Mouse (Mus musculus) liver, embryonic 15.5 days (tissue): ENCODE data around the gene Hyal2. TPM values are rescaled to one million over a fixed set of nuclear protein-coding genes. Genes with fewer than 3 reads are reported as not detected.

Source experiments
- ATAC-seq: fragments of 200-750 bp; cut with Nextera tagmentation; 2 replicates; pipeline ENCODE4 v1.8.0; 2017; ENCODE audit warnings: moderate number of reproducible peaks, mild to moderate bottlenecking, moderate library complexity; ENCODE audit not compliant: insufficient read depth
- H3K27ac ChIP-seq: fragments of 300-500 bp; sonication (generic); replicated peaks from 2 replicates; pipeline ENCODE4 v1.5.1; 2015; ENCODE audit warnings: mild to moderate bottlenecking, inconsistent platforms
- H3K27me3 ChIP-seq: fragments of 300-500 bp; sonication (generic); 2 replicates; pipeline ENCODE4 v1.6.1; 2015; ENCODE audit warnings: mild to moderate bottlenecking, inconsistent platforms
- H3K36me3 ChIP-seq: fragments of 300-500 bp; sonication (generic); replicated peaks from 2 replicates; pipeline ENCODE4 v1.6.1; 2015; ENCODE audit warnings: moderate library complexity, mild to moderate bottlenecking, inconsistent platforms
- H3K4me1 ChIP-seq: fragments of 300-500 bp; sonication (generic); replicated peaks from 2 replicates; pipeline ENCODE4 v1.6.1; 2015; ENCODE audit warnings: inconsistent platforms
- H3K4me2 ChIP-seq: fragments of 300-500 bp; sonication (generic); 2 replicates; pipeline ENCODE4 v1.6.1; 2015; ENCODE audit warnings: moderate library complexity, mild to moderate bottlenecking, inconsistent platforms
- H3K4me3 ChIP-seq: fragments of 300-500 bp; sonication (generic); replicated peaks from 2 replicates; pipeline ENCODE4 v1.5.1; 2015; ENCODE audit warnings: mild to moderate bottlenecking, inconsistent platforms
- H3K9ac ChIP-seq: fragments of 300-500 bp; sonication (generic); 2 replicates; pipeline ENCODE4 v1.6.1; 2015; ENCODE audit warnings: moderate library complexity, mild to moderate bottlenecking, inconsistent platforms
- H3K9me3 ChIP-seq: fragments of 300-500 bp; sonication (generic); replicated peaks from 2 replicates; pipeline ENCODE4 v1.6.1; 2016; ENCODE audit warnings: inconsistent platforms
- WGBS: fragments of 180-500 bp; shearing (Covaris S2); methylation state at CpG from one replicate; pipeline ENCODE4 v1.1.7; 2015; ENCODE audit warnings: mixed read lengths; ENCODE audit not compliant: insufficient replicate concordance; 5-methylcytosine and 5-hydroxymethylcytosine counted together
- polyA plus RNA-seq: library from polyadenylated mRNA; unstranded; fragments of >200 nt; fragmentation: Nextera tagmentation; extraction: Ambion mirVana; gene quantifications from 2 replicates; pipeline ENCODE4 v1.2.1, GENCODE M21; 2015

Hyal2 gene
- polyA plus RNA-seq, result 48.8 and 56.3 TPM in 2 replicates

GRCm38 (mm10) chr9:107567702-107568319 is at the start of gene Hyal2:
Hyal2 (plus strand) TSS chr9:107567945.
- Histone ChIP-seq H3K4me3 (peak within 1 kb of the TSS; percentile 80), H3K27me3 (no peaks in the 10 kb centered on the region), H3K9me3 (no peaks in the 10 kb centered on the region), H3K9ac (peak within 1 kb of the TSS; percentile 81), H3K4me1 (peaks cover 90% of the 10 kb centered on the region), H3K36me3 (peaks cover 33% of the 10 kb centered on the region), H3K27ac (peak within 1 kb of the TSS; percentile 96), H3K4me2 (peak within 1 kb of the TSS; percentile 89)
- ATAC-seq, result no peak
- WGBS, result 40% methylated on average over 18 of the region's 18 CpGs

DNA sequence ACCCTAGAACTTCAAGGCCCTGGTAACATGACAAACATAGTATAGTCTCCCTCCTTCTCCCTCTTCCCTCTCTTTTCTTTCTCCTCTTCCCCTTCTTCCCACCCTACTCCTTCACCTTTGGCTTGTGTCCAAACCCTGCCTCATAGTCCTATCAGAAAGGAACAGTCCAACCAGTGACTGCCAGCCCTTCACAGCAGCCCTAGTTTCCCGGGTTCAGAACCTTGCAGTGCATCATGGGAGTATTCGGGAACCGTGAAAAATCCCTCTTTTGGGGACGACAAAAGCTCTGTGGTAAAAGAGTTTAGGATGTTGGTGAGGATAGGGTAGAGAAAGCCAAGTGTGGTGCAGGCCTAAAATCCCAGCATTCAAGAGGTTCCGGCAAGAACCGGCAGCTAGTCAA is 47.4 kb upstream of the Hyal2 start:
- Histone ChIP-seq H3K4me2 (no peak overlapping the region), H3K36me3 (no peaks in the 10 kb centered on the region), H3K27ac (no peak overlapping the region), H3K4me1 (0 out of 2 replicates have a peak, but pooled peaks cover 10% of the 10 kb centered on the region), H3K9me3 (no peaks in the 10 kb centered on the region), H3K27me3 (peaks cover 54% of the 10 kb centered on the region), H3K9ac (no peak overlapping the region), H3K4me3 (no peak overlapping the region)
- WGBS, result 64% methylated on average over 6 of the region's 6 CpGs
- ATAC-seq, result no peak

DNA sequence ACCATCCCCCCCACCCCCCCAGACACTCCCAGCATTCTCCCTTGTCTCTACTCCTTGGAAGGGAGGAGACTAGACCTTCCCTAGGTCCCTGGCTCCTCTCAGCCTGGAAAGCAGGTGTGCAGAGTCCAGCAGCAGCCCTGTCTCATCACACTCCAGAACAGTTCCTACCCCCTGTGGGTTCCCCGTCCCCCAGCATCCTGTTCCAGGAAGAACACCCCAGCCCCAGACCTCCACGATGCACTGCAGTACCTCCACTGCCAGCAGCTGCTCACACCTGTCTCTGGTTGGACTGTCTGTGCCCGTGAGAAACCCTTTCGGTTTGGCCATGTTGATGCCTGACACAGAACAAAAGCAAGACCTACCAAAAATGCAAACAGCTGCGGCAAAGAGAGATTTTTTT is 46.6 kb upstream of the Hyal2 start:
- Histone ChIP-seq H3K27me3 (peaks cover 63% of the 10 kb centered on the region), H3K4me2 (no peak overlapping the region), H3K9me3 (no peaks in the 10 kb centered on the region), H3K4me3 (no peak overlapping the region), H3K9ac (no peak overlapping the region), H3K4me1 (peaks cover 11% of the 10 kb centered on the region), H3K36me3 (no peaks in the 10 kb centered on the region), H3K27ac (no peak overlapping the region)
- 39% methylated on average over 5 of the region's 5 CpGs for WGBS
- ATAC-seq, result no peak

- Histone ChIP-seq H3K27ac (no peak overlapping the region), H3K27me3 (peaks cover 70% of the 10 kb centered on the region), H3K9ac (no peak overlapping the region), H3K36me3 (no peaks in the 10 kb centered on the region), H3K9me3 (no peaks in the 10 kb centered on the region), H3K4me3 (no peak overlapping the region), H3K4me1 (peaks cover 17% of the 10 kb centered on the region), H3K4me2 (peak overlapping the region; percentile 18; the same call in 1 of the 2 replicates)
- WGBS, result 20% methylated on average over 25 of the region's 25 CpGs
- ATAC-seq, result no peak
These were observed 45.9 kb upstream of the Hyal2 start for GRCm38 (mm10) chr9:107521711-107522399.

- Histone ChIP-seq H3K27ac (no peak overlapping the region), H3K9ac (no peak overlapping the region), H3K36me3 (no peaks in the 10 kb centered on the region), H3K27me3 (peaks cover 75% of the 10 kb centered on the region), H3K4me1 (peaks cover 22% of the 10 kb centered on the region), H3K4me3 (no peak overlapping the region), H3K9me3 (no peaks in the 10 kb centered on the region), H3K4me2 (peak overlapping the region; percentile 18; the same call in 1 of the 2 replicates)
- no peak for ATAC-seq
- 42% methylated on average over 2 of the region's 2 CpGs for WGBS
These were observed 45.4 kb upstream of the Hyal2 start for GRCm38 (mm10) chr9:107522400-107522711.

GRCm38 (mm10) chr9:107526198-107527026 is 41.3 kb upstream of the Hyal2 start:
- Histone ChIP-seq H3K27me3 (peaks cover 68% of the 10 kb centered on the region), H3K4me3 (peak overlapping the region; percentile 28), H3K9me3 (no peaks in the 10 kb centered on the region), H3K4me2 (peak overlapping the region; percentile 51), H3K36me3 (no peaks in the 10 kb centered on the region), H3K27ac (no peak overlapping the region), H3K4me1 (peaks cover 21% of the 10 kb centered on the region), H3K9ac (no peak overlapping the region)
- WGBS, result 6% methylated on average over 44 of the region's 44 CpGs
- ATAC-seq, result peak; percentile 51

GRCm38 (mm10) chr9:107533791-107534407 is 33.8 kb upstream of the Hyal2 start, which contains the start of gene Tmem115:
Tmem115 (plus strand) TSS chr9:107533945.
- Histone ChIP-seq H3K4me3 (peak within 1 kb of the TSS; percentile 74), H3K36me3 (peaks cover 24% of the 10 kb centered on the region), H3K9ac (peak within 1 kb of the TSS; percentile 85), H3K4me1 (peaks cover 40% of the 10 kb centered on the region), H3K9me3 (no peaks in the 10 kb centered on the region), H3K27me3 (peaks cover 2% of the 10 kb centered on the region), H3K4me2 (peak within 1 kb of the TSS; percentile 95), H3K27ac (peak within 1 kb of the TSS; percentile 87)
- WGBS, result under 1% methylated on average over 48 of the region's 48 CpGs
- peak; percentile 94 for ATAC-seq

DNA sequence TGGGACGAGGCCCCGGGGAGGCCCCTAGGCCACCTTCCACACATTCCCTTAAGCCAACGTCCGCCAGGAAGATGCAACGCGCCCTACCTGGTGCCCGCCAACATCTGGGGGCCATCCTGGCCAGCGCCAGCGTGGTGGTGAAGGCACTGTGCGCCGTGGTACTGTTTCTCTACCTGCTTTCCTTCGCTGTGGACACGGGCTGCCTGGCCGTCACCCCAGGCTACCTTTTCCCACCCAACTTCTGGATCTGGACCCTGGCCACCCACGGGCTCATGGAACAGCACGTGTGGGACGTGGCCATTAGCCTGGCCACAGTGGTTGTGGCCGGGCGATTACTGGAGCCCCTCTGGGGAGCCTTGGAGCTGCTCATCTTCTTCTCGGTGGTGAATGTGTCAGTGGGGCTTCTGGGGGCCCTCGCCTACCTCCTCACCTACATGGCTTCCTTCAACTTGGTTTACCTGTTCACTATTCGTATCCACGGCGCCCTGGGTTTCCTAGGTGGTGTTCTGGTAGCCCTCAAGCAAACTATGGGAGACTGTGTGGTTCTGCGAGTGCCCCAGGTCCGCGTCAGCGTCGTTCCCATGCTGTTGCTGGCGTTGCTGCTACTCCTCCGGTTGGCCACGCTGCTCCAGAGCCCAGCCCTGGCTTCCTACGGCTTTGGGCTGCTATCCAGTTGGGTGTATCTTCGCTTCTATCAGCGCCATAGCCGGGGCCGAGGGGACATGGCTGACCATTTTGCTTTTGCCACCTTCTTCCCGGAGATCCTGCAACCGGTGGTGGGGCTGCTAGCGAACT is 33.1 kb upstream of the Hyal2 start:
- Histone ChIP-seq H3K36me3 (peaks cover 31% of the 10 kb centered on the region), H3K27ac (peak overlapping the region; percentile 87), H3K4me3 (peak overlapping the region; percentile 74), H3K9ac (peak overlapping the region; percentile 85), H3K4me1 (peaks cover 40% of the 10 kb centered on the region), H3K4me2 (peak overlapping the region; percentile 95), H3K9me3 (no peaks in the 10 kb centered on the region), H3K27me3 (no peaks in the 10 kb centered on the region; the same call in none of the 2 replicates)
- ATAC-seq, result peak; percentile 47
- WGBS, result under 1% methylated on average over 40 of the region's 40 CpGs

DNA sequence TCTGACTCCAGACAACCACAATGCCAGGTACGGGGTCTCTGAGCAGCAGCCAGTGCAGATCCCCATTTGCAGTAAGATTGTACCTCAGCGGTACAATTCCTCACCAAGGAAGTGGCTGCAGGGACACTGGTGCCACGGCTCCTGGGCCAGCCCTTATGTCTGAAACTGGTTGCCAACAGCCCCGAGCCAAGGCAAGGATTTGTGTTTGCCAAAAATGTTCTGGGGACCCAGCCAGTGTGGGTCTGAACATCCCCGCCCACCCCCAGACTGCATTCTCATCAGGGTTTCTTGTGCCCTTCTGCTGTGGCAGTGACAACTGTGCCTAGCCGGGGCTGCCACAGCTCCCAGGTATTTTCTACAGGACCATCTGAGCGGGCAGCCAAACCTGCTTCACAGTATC is 29.5 kb upstream of the Hyal2 start:
- Histone ChIP-seq H3K4me2 (no peak overlapping the region), H3K4me3 (no peak overlapping the region), H3K9me3 (no peaks in the 10 kb centered on the region), H3K4me1 (peaks cover 63% of the 10 kb centered on the region), H3K27ac (no peak overlapping the region), H3K27me3 (no peaks in the 10 kb centered on the region), H3K36me3 (peaks cover 38% of the 10 kb centered on the region), H3K9ac (no peak overlapping the region)
- 86% methylated on average over 7 of the region's 7 CpGs for WGBS
- ATAC-seq, result no peak

DNA sequence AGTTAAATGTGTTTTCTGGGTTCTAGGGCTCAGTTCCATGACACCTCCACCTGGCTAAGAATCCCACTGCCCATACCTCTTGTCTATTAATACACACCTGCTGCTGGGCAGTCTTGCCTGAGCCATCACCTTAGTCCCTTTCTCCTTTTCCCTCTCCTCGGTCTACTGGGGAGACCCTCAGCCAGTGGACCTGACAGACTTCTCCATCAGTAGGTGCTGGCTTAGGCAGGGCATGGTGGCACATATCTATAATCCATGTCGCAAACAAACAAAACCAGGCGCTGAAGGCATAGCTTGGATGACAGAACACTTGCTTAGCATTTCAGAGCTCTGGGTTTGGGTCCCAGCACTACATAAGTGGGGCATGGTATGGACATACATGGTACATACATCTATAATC is 29.0 kb upstream of the Hyal2 start:
- peaks cover 61% of the 10 kb centered on the region for H3K4me1 ChIP-seq
- WGBS, result 79% methylated on average over 3 of the region's 3 CpGs

More for the DNA sequence above, 29.0 kb upstream of the Hyal2 start:
- Histone ChIP-seq H3K9me3 (no peaks in the 10 kb centered on the region), H3K27ac (no peak overlapping the region), H3K4me2 (no peak overlapping the region), H3K9ac (no peak overlapping the region), H3K36me3 (peaks cover 41% of the 10 kb centered on the region), H3K27me3 (no peaks in the 10 kb centered on the region), H3K4me3 (no peak overlapping the region)
- ATAC-seq, result no peak
